Mouse (Mus musculus): ENCODE results near the gene Clec4b1.

- TF ChIP-seq CTCF (IDR thresholded peaks at IDR 0.05; ENCODE audit: control insufficient read depth, insufficient read depth, insufficient read length) = no peak
- TF ChIP-seq MAX (IDR thresholded peaks at IDR 0.05) = no peak
- TF ChIP-seq USF1 (IDR thresholded peaks at IDR 0.05; ENCODE audit: low read depth) = no peak
- TF ChIP-seq FOSL1 (IDR thresholded peaks at IDR 0.05; ENCODE audit: insufficient read depth, low read length, poor library complexity, severe bottlenecking) = no peak
- no peak for TF ChIP-seq MYOD1 (IDR thresholded peaks at IDR 0.05; ENCODE audit: control insufficient read depth, insufficient read length, low read depth)
- TF ChIP-seq MYOG (IDR thresholded peaks at IDR 0.05; ENCODE audit: control insufficient read depth, extremely low read depth, insufficient read length) = no peak
These were observed 45.5 kb downstream of the Clec4b1 start for GRCm38 (mm10) chr6:123095125-123095843.

Data from C2C12 (cell line).